ENCODE assay signal across 8 mouse cellular contexts in genomic region chr3:20154531-20155367, GRCm38 (mm10). TPM values are rescaled to one million over a fixed set of nuclear protein-coding genes. Genes with fewer than 3 reads are reported as not detected.
DNase-seq lines count a peak whose midpoint lies in the region; ATAC-seq lines count a peak whose summit lies in the region.

Gyg (minus strand) TSS chr3:20155317.

- peaks cover 6% of the 10 kb centered on the region; the same call in 1 of the 2 replicates for H3K4me1 ChIP-seq in hindbrain, embryonic 12.5 days

- no peaks in the 10 kb centered on the region for H3K27me3 ChIP-seq in hindbrain, embryonic 12.5 days

- H3K27ac ChIP-seq in hindbrain, embryonic 12.5 days = no peak within 1 kb of the TSS

- no peaks in the 10 kb centered on the region for H3K36me3 ChIP-seq in hindbrain, embryonic 12.5 days

- H3K4me2 ChIP-seq in hindbrain, embryonic 12.5 days (replicated peaks) = peak within 1 kb of the TSS; percentile 96

- H3K4me3 ChIP-seq in hindbrain, embryonic 12.5 days = peak within 1 kb of the TSS; percentile 72

- peak; percentile 41 for DNase-seq in R1 (ENCODE audit: low read depth, low spot score)
- DNase-seq in cerebellum, postnatal 10 days = peak; percentile 49 to 61
- DNase-seq in frontal cortex, postnatal 25 days (ENCODE audit: low spot score in 2 of 2) = peak; percentile 26 to 31
- DNase-seq in layer of hippocampus, postnatal 25 days (ENCODE audit: extremely low spot score in 1 of 2, low spot score in 1 of 2) = peak; percentile 41 to 54
- peak; percentile 63 for DNase-seq in lung, postnatal 36 days
- DNase-seq in retina, postnatal 1 day = peak; percentile 74
- peak; percentile 79 to 80 for DNase-seq in thymus, postnatal 36 days

- H3K9me3 ChIP-seq in hindbrain, embryonic 12.5 days (replicated peaks) = peaks cover 7% of the 10 kb centered on the region; the same call in 1 of the 2 replicates

- WGBS in hindbrain, embryonic 12.5 days = 1% methylated on average over 48 of the region's 73 CpGs

- ATAC-seq in hindbrain, embryonic 12.5 days (ENCODE audit: low FRiP score) = peak; percentile 95

- H3K9ac ChIP-seq in hindbrain, embryonic 12.5 days = peak within 1 kb of the TSS; percentile 72

RNA-seq across cellular contexts. Expression of gene Gyg, which starts in this region (rescaled TPM):
- 26.4 and 27.7 TPM in 2 replicates for polyA plus RNA-seq in hindbrain, embryonic 12.5 days (2016; fragmentation: Nextera tagmentation; extraction: Ambion mirVana)
- total RNA-seq in layer of hippocampus, postnatal 25 days (2021) = 10 to 100 TPM; 41.8 to 48.6 TPM

Comparison
In these comparisons a context has a peak if more than half of its experiments do, and no peak if none do; other contexts are left out.
1. DNase-seq: peak in every context shown above with its lines; median percentile 80 in thymus, postnatal 36 days; 74 in retina, postnatal 1 day; 63 in lung, postnatal 36 days; 55 in cerebellum, postnatal 10 days; 48 in layer of hippocampus, postnatal 25 days; 41 in R1; 28 in frontal cortex, postnatal 25 days.